27 mouse cellular contexts compared by ENCODE assay signal in the genomic region with DNA sequence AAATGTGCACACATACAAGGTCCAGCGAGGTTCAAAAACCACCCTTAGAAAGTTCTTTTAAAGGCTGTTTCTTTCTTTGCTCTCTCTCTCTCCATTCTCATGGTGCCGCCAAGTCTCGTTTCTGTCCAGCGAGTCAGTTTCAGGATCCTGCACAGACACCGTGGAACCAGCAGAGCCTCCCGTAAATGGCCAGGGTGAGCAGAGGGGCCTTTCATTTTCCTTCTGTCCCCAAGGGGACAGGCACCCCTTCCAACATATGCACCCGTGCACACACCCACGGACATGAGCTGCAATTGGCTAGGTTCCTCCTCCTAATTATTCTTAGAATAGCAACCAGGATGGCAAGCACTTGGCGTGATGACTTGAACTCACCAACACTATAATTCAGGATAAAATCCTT. TPM values are rescaled to one million over a fixed set of nuclear protein-coding genes. Genes with fewer than 3 reads are reported as not detected.
"Had no signal": no experiment of that assay in that cellular context is flagged by ENCODE, and none has a peak within 500 bp of the region (broad histone marks: within the 10 kb centered on the region; RNA-seq: fewer than 3 reads in every experiment).

No protein-coding gene starts in this region.

- H3K9ac ChIP-seq: kidney, embryonic 15.5 days; liver, embryonic 12.5 days; liver, embryonic 15.5 days; midbrain, embryonic 12.5 days; midbrain, embryonic 15.5 days; neural tube, embryonic 12.5 days; neural tube, embryonic 15.5 days; stomach, embryonic 15.5 days had no signal

- H3K9me3 ChIP-seq: kidney, embryonic 15.5 days; liver, embryonic 12.5 days; liver, embryonic 15.5 days; midbrain, embryonic 12.5 days; midbrain, embryonic 15.5 days; neural tube, embryonic 12.5 days; neural tube, embryonic 15.5 days; stomach, embryonic 15.5 days had no signal

- H3K4me3 ChIP-seq: kidney, embryonic 15.5 days; left cerebral cortex, adult 2 months; liver, embryonic 12.5 days; liver, embryonic 15.5 days; midbrain, embryonic 12.5 days; midbrain, embryonic 15.5 days; neural tube, embryonic 12.5 days; neural tube, embryonic 15.5 days; stomach, embryonic 15.5 days had no signal

- H3K27me3 ChIP-seq: kidney, embryonic 15.5 days; midbrain, embryonic 15.5 days; neural tube, embryonic 12.5 days; neural tube, embryonic 15.5 days; stomach, embryonic 15.5 days had no signal

- H3K4me1 ChIP-seq: liver, embryonic 12.5 days; liver, embryonic 15.5 days; midbrain, embryonic 15.5 days; stomach, embryonic 15.5 days had no signal

- H3K4me2 ChIP-seq: kidney, embryonic 15.5 days; liver, embryonic 12.5 days; liver, embryonic 15.5 days; midbrain, embryonic 12.5 days; midbrain, embryonic 15.5 days; neural tube, embryonic 12.5 days; neural tube, embryonic 15.5 days; stomach, embryonic 15.5 days had no signal

- DNase-seq: kidney, adult 11 months; kidney, adult 8-10 months; kidney, postnatal 10 days; kidney, postnatal 36 days; layer of hippocampus, postnatal 36 days; liver; lung, adult 18-20 months; lung, postnatal 14 days; right cerebral cortex, adult 18-20 months; right cerebral cortex, postnatal 14 days; right cerebral cortex, postnatal 4 days; thymus, postnatal 4 days had no signal

- H3K36me3 ChIP-seq: liver, embryonic 12.5 days; midbrain, embryonic 12.5 days; midbrain, embryonic 15.5 days; neural tube, embryonic 12.5 days; neural tube, embryonic 15.5 days had no signal

- H3K27ac ChIP-seq: kidney, embryonic 15.5 days; left cerebral cortex, adult 2 months; liver, embryonic 12.5 days; liver, embryonic 15.5 days; midbrain, embryonic 12.5 days; midbrain, embryonic 15.5 days; neural tube, embryonic 12.5 days; neural tube, embryonic 15.5 days; stomach, embryonic 15.5 days had no signal

- ATAC-seq: liver, embryonic 12.5 days; midbrain, embryonic 15.5 days had no signal

RNA-seq across cellular contexts. Expression of a gene that starts 6.7 kb away (rescaled TPM):
- total RNA-seq: layer of hippocampus, postnatal 36 days; left cerebral cortex, adult 2 months; left cerebral cortex, postnatal 10 days; megakaryocyte, adult 5-6 weeks had no signal
- polyA plus RNA-seq: midbrain, embryonic 15.5 days had no signal

RNA-seq across cellular contexts. Expression of a gene that starts 10.6 kb away (rescaled TPM):
- total RNA-seq: layer of hippocampus, adult 8-10 months; layer of hippocampus, postnatal 10 days; layer of hippocampus, postnatal 36 days; left cerebral cortex, adult 2 months; left cerebral cortex, postnatal 10 days; left cerebral cortex, postnatal 36 days; megakaryocyte, adult 5-6 weeks had no signal
- polyA plus RNA-seq: kidney, embryonic 15.5 days; liver, embryonic 12.5 days; liver, embryonic 15.5 days; lung, embryonic 16.5 days; midbrain, embryonic 12.5 days; midbrain, embryonic 15.5 days; neural tube, embryonic 12.5 days; neural tube, embryonic 15.5 days; stomach, embryonic 15.5 days had no signal

RNA-seq across cellular contexts. Expression of a gene that starts 54.8 kb away (rescaled TPM):
- total RNA-seq: megakaryocyte, adult 5-6 weeks had no signal
